Mouse (Mus musculus) myocyte (in vitro differentiated cells): ENCODE data around the gene Klhdc2. TPM values are rescaled to one million over a fixed set of nuclear protein-coding genes. Genes with fewer than 3 reads are reported as not detected.

Experiments
- H3K27me3 ChIP-seq: one replicate; pipeline ENCODE4 v1.6.1; 2011; ENCODE audit not compliant: control insufficient read depth, insufficient read depth, insufficient read length
- H3K36me3 ChIP-seq: one replicate; pipeline ENCODE4 v1.6.1; 2011; ENCODE audit not compliant: control insufficient read depth, insufficient read depth
- H3K4me2 ChIP-seq: one replicate; pipeline ENCODE4 v1.6.1; 2011; ENCODE audit warnings: low read depth, control low read depth
- H3K4me3 ChIP-seq: one replicate; pipeline ENCODE4 v1.5.1; 2011; ENCODE audit warnings: mild to moderate bottlenecking, control low read depth, moderate library complexity
- H3K79me2 ChIP-seq: one replicate; pipeline ENCODE4 v1.6.1; 2011; ENCODE audit not compliant: control insufficient read depth, insufficient read depth
- H3ac ChIP-seq: one replicate; pipeline ENCODE4 v1.6.1; 2011; ENCODE audit not compliant: control insufficient read depth, insufficient read length
- CEBPB ChIP-seq: IDR thresholded peaks from 2 replicates; pipeline ENCODE4 v1.6.1; 2011; ENCODE audit warnings: mild to moderate bottlenecking, moderate library complexity; ENCODE audit not compliant: poor library complexity, insufficient read depth, severe bottlenecking
- E2F4 ChIP-seq: IDR thresholded peaks from one replicate; pipeline ENCODE4 v1.6.1; 2011; ENCODE audit warnings: mild to moderate bottlenecking, control low read depth, moderate library complexity; ENCODE audit not compliant: insufficient read depth
- MAX ChIP-seq: IDR thresholded peaks from one replicate; pipeline ENCODE4 v1.6.1; 2011; ENCODE audit warnings: low read depth, mild to moderate bottlenecking, control low read depth
- MYOD1 ChIP-seq, 3 experiments: IDR thresholded peaks; one replicate each; pipeline ENCODE4 v1.6.1; 2011; ENCODE audit warnings: control low read depth in 2 of 3, low read depth in 2 of 3, mild to moderate bottlenecking in 2 of 3, moderate library complexity in 1 of 3; ENCODE audit not compliant: insufficient read length in 2 of 3, control insufficient read depth in 1 of 3
- MYOG ChIP-seq, 3 experiments: IDR thresholded peaks; one replicate each; pipeline ENCODE4 v1.6.1; 2011; ENCODE audit warnings: control low read depth in 2 of 3, low read depth in 2 of 3, mild to moderate bottlenecking in 2 of 3; ENCODE audit not compliant: insufficient read length in 2 of 3, control insufficient read depth in 1 of 3, insufficient read depth in 1 of 3
- POLR2A ChIP-seq: IDR thresholded peaks from one replicate; pipeline ENCODE4 v1.6.1; 2011; ENCODE audit warnings: low read depth, mild to moderate bottlenecking, control low read depth, moderate library complexity; ENCODE audit not compliant: insufficient read length
- POLR2AphosphoS2 ChIP-seq: IDR thresholded peaks from one replicate; pipeline ENCODE4 v1.6.1; 2011; ENCODE audit warnings: low read depth, control low read depth; ENCODE audit not compliant: insufficient read length
- REST ChIP-seq: IDR thresholded peaks from one replicate; pipeline ENCODE4 v1.6.1; 2011; ENCODE audit warnings: mild to moderate bottlenecking, control low read depth, moderate library complexity; ENCODE audit not compliant: insufficient read depth, insufficient read length
- SRF ChIP-seq: IDR thresholded peaks from one replicate; pipeline ENCODE4 v1.6.1; 2011; ENCODE audit warnings: low read depth; ENCODE audit not compliant: control insufficient read depth, insufficient read length
- TCF12 ChIP-seq: IDR thresholded peaks from one replicate; pipeline ENCODE4 v1.6.1; 2011; ENCODE audit warnings: mild to moderate bottlenecking, control low read depth; ENCODE audit not compliant: poor library complexity, insufficient read depth, severe bottlenecking
- TCF3 ChIP-seq: IDR thresholded peaks from one replicate; pipeline ENCODE4 v1.6.1; 2011; ENCODE audit warnings: low read depth, control low read depth; ENCODE audit not compliant: insufficient read length
- USF1 ChIP-seq: IDR thresholded peaks from one replicate; pipeline ENCODE4 v1.6.1; 2011; ENCODE audit warnings: low read depth, mild to moderate bottlenecking, control low read depth, moderate library complexity
- polyA plus RNA-seq: library from polyadenylated mRNA; unstranded; fragments of >200 nt; fragmentation: generic; extraction: Trizol; gene quantifications from one replicate; pipeline ENCODE4 v1.2.1, GENCODE M21; 2012; ENCODE audit warnings: missing spikeins

The Klhdc2 gene
- polyA plus RNA-seq, 1 experiment, result 59.9 TPM

DNA sequence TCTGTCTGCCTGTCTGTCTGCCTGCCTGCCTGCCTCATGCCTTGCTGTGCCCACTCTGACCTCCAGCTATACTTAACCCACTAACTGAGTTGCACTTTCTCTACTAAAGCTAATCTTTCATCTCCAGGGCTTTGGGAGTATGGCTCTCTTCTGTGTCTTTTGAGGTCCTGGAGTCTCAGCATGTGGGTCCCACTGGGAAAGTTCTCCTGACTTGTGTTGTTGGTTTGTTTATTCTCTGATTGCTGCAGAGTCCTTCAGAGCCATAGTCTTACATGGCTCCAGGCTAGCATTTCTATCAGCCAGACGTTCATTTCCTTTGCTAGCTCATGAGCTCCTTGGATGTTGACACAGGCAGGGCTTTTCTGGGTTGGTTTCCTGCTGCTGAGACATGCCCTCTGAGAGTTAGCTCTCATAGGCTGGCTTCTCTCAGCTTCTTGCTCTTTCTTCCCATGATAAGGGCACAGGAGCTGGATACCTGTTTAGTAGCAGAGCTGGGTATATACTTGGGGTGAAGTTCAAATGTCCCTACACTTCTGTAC lies 16.5 kb upstream of the Klhdc2 start:
- Histone ChIP-seq H3K4me3 (no peak overlapping the region), H3K36me3 (no peaks in the 10 kb centered on the region), H3K4me2 (no peak overlapping the region), H3ac (no peak overlapping the region), H3K79me2 (no peaks in the 10 kb centered on the region), H3K27me3 (no peaks in the 10 kb centered on the region)
- TF ChIP-seq SRF (no peak), TCF3 (no peak), USF1 (no peak)

DNA sequence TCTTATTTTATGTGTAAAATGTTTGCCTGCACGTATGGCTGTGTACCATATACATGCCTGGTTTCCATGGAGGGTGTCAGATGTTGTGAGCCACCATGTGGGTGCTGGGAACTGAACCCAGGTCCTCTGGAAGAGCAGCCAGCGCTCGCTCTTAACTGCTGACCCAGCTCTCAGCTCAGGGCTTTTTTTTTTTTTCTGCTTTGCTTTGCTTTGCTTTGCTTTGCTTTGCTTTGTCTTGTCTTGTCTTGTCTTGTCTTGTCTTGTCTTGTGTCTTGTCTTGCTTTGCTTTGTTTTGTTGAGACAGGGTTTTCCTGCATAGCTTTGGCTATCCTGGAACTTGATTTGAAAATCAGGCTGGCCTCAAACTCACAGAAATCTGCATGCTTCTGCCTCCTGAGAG lies 15.6 kb upstream of the Klhdc2 start:
- Histone ChIP-seq H3K27me3 (no peaks in the 10 kb centered on the region), H3K4me3 (no peak overlapping the region), H3K4me2 (no peak overlapping the region), H3ac (no peak overlapping the region), H3K36me3 (no peaks in the 10 kb centered on the region), H3K79me2 (no peaks in the 10 kb centered on the region)
- TF ChIP-seq TCF3 (no peak), REST (no peak), MYOG (IDR thresholded peaks at IDR 0.05; ENCODE audit: control insufficient read depth in 1 of 3, insufficient read depth in 1 of 3, insufficient read length in 2 of 3, low read depth in 2 of 3) (no peak), SRF (no peak), POLR2A (no peak), CEBPB (no peak), TCF12 (no peak), MYOD1 (IDR thresholded peaks at IDR 0.05; ENCODE audit: control insufficient read depth in 1 of 3, insufficient read length in 2 of 3, low read depth in 2 of 3) (no peak), POLR2AphosphoS2 (no peak), USF1 (no peak), E2F4 (no peak), MAX (no peak)

DNA sequence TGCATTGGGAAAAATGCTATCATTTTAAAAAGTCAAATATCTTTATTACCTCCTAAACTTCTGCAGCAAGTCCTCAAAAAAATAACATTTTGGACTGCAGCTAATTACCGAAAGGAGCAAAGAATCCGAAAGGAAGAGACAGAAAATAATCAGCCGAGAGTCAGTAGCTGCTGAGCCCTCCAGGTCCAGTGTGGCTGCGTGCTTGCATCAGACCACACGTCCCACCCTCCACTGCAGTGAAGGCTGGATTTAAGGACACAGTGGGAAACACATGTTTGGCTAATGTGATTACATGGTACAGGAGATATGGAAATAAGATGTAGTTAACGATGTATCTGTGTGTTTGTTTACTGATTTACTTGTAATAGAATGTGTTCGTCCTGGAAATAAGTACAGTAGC lies 13.3 kb upstream of the Klhdc2 start:
- no peaks in the 10 kb centered on the region for H3K79me2 ChIP-seq
- no peak overlapping the region for H3K4me2 ChIP-seq
- H3K27me3 ChIP-seq, result no peaks in the 10 kb centered on the region
- TF ChIP-seq REST (no peak), POLR2AphosphoS2 (no peak), MYOD1 (IDR thresholded peaks at IDR 0.05; ENCODE audit: control insufficient read depth in 1 of 3, insufficient read length in 2 of 3, low read depth in 2 of 3) (no peak), SRF (no peak), E2F4 (no peak), MAX (no peak), USF1 (no peak), MYOG (IDR thresholded peaks at IDR 0.05; ENCODE audit: control insufficient read depth in 1 of 3, insufficient read depth in 1 of 3, insufficient read length in 2 of 3, low read depth in 2 of 3) (no peak), POLR2A (no peak), CEBPB (no peak), TCF3 (no peak)
- no peak overlapping the region for H3ac ChIP-seq
- H3K36me3 ChIP-seq, result no peaks in the 10 kb centered on the region
- H3K4me3 ChIP-seq, result no peak overlapping the region

DNA sequence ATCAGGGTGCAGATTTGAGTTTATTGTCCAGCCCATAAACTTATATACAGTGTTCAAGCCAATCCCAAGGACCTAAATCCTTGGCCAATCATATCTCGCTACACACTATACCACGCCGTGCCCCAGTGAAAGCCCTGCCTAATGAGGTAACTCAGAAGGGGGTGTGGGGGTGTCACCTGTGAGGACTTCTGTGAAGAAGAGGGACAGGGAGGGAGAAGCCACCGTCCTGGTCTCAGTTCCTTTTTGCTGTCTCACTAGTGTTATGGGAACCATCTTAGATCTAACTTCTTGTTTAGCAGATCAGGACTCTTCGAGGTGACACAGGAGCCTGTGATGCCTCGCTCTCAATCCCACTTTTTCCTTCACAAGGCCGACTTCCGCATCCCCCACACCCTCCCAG lies 8.9 kb upstream of the Klhdc2 start:
- Histone ChIP-seq H3K79me2 (no peaks in the 10 kb centered on the region), H3K36me3 (no peaks in the 10 kb centered on the region), H3K4me2 (no peak overlapping the region), H3K4me3 (no peak overlapping the region), H3ac (no peak overlapping the region), H3K27me3 (no peaks in the 10 kb centered on the region)
- TF ChIP-seq TCF3, result no peak
- TF ChIP-seq POLR2AphosphoS2, result no peak
- TF ChIP-seq POLR2A, result no peak
- TF ChIP-seq MAX, result no peak
- TF ChIP-seq SRF, result no peak
- no peak for TF ChIP-seq USF1

DNA sequence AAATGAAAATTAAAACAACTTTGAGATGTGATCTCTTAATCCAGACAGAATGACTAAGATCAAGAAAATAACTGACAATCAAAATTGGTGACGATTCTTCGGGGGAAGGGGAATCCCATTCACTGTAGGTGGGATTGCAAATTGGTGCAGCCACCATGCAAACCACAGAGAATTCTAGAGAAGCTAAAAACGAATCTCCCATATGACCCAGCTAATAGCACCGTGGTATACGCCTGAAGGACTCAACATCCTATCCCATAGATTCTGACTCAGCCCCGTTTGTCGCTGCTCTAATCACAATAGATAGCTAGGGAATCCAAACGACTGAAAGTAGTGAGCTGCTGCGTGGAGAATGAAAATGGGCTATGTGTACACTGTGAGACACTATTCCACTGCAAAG lies 7.8 kb upstream of the Klhdc2 start:
- TF ChIP-seq POLR2AphosphoS2 (no peak), CEBPB (no peak), MAX (no peak), TCF12 (no peak), TCF3 (no peak), REST (no peak), E2F4 (no peak), MYOD1 (IDR thresholded peaks at IDR 0.05; ENCODE audit: control insufficient read depth in 1 of 3, insufficient read length in 2 of 3, low read depth in 2 of 3) (no peak), POLR2A (no peak), MYOG (IDR thresholded peaks at IDR 0.05; ENCODE audit: control insufficient read depth in 1 of 3, insufficient read depth in 1 of 3, insufficient read length in 2 of 3, low read depth in 2 of 3) (no peak), SRF (no peak)
- Histone ChIP-seq H3K4me3 (no peak overlapping the region), H3K4me2 (no peak overlapping the region), H3K36me3 (no peaks in the 10 kb centered on the region), H3K79me2 (no peaks in the 10 kb centered on the region), H3ac (no peak overlapping the region), H3K27me3 (no peaks in the 10 kb centered on the region)
